Mouse (Mus musculus): ENCODE measurements around the gene Igsf23.
"Not testable (repeated sequence)": the region's sequence is repeated elsewhere in the genome, so short reads cannot be mapped to it uniquely, and the experiment has no call there.

Igsf23 gene

GRCm38 (mm10) chr7:19950589-19950988 is at the start of gene Igsf23:
TSS of gene Igsf23 (minus strand) at chr7:19950756.
- DNase-seq (ENCODE audit: low read depth, low spot score): no peak

GRCm38 (mm10) chr7:19996721-19997120 is 46.2 kb upstream of the Igsf23 start:
- DNase-seq (ENCODE audit: low read depth, low spot score): not testable (repeated sequence)

GRCm38 (mm10) chr7:19991165-19991564 is 40.6 kb upstream of the Igsf23 start, which contains the start of gene Nlrp9b:
TSS of gene Nlrp9b (plus strand) at chr7:19991465.
- not testable (repeated sequence) for DNase-seq (ENCODE audit: low read depth, low spot score)

- no peak for DNase-seq (ENCODE audit: low read depth, low spot score)
Measured at GRCm38 (mm10) chr7:19971516-19971915, 21.0 kb upstream of the Igsf23 start.

GRCm38 (mm10) chr7:19970196-19970595 is 19.6 kb upstream of the Igsf23 start:
- no peak for DNase-seq (ENCODE audit: low read depth, low spot score)

GRCm38 (mm10) chr7:19969541-19970090 is 19.1 kb upstream of the Igsf23 start:
- no peak for DNase-seq (ENCODE audit: low read depth, low spot score)

- no peak for DNase-seq (ENCODE audit: low read depth, low spot score)
Measured at GRCm38 (mm10) chr7:19969106-19969505, 18.6 kb upstream of the Igsf23 start.

GRCm38 (mm10) chr7:19964985-19965579 is 14.5 kb upstream of the Igsf23 start, which contains the start of gene Ceacam20:
TSS of gene Ceacam20 (plus strand) at chr7:19965412.
- DNase-seq (ENCODE audit: low read depth, low spot score): no peak

GRCm38 (mm10) chr7:19962423-19962822 is 11.9 kb upstream of the Igsf23 start:
- DNase-seq (ENCODE audit: low read depth, low spot score): no peak

GRCm38 (mm10) chr7:19956341-19956781 is 5.8 kb upstream of the Igsf23 start:
- DNase-seq (ENCODE audit: low read depth, low spot score): peak; percentile 36

GRCm38 (mm10) chr7:19955861-19956260 is 5.3 kb upstream of the Igsf23 start:
- DNase-seq (ENCODE audit: low read depth, low spot score): no peak

GRCm38 (mm10) chr7:19953054-19953453 is 2.5 kb upstream of the Igsf23 start:
- no peak for DNase-seq (ENCODE audit: low read depth, low spot score)

- no peak for DNase-seq (ENCODE audit: low read depth, low spot score)
Measured at GRCm38 (mm10) chr7:19952320-19952986, 1.9 kb upstream of the Igsf23 start.

GRCm38 (mm10) chr7:19949996-19950395 is 560 bp downstream of the Igsf23 start:
- DNase-seq (ENCODE audit: low read depth, low spot score): no peak

GRCm38 (mm10) chr7:19948956-19949355 is 1.6 kb downstream of the Igsf23 start:
- DNase-seq (ENCODE audit: low read depth, low spot score): no peak

GRCm38 (mm10) chr7:19945821-19946515 is 4.6 kb downstream of the Igsf23 start:
- DNase-seq (ENCODE audit: low read depth, low spot score): no peak

- no peak for DNase-seq (ENCODE audit: low read depth, low spot score)
Measured at GRCm38 (mm10) chr7:19945201-19945600, 5.4 kb downstream of the Igsf23 start.

- DNase-seq (ENCODE audit: low read depth, low spot score): no peak
Measured at GRCm38 (mm10) chr7:19944709-19945108, 5.8 kb downstream of the Igsf23 start.

- no peak for DNase-seq (ENCODE audit: low read depth, low spot score)
Measured at GRCm38 (mm10) chr7:19940256-19940655, 10.3 kb downstream of the Igsf23 start.

- DNase-seq (ENCODE audit: low read depth, low spot score): no peak
Measured at GRCm38 (mm10) chr7:19939555-19940235, 10.9 kb downstream of the Igsf23 start.

- DNase-seq (ENCODE audit: low read depth, low spot score): no peak
Measured at GRCm38 (mm10) chr7:19937229-19937821, 13.2 kb downstream of the Igsf23 start.

Data from c-Kit-negative CD71-positive TER-119-positive erythroid progenitor cells, embryonic 14.5 days (primary cell).